Mouse (Mus musculus): Measurements from ENCODE around the gene Numbl. TPM values are rescaled to one million over a fixed set of nuclear protein-coding genes. Genes with fewer than 3 reads are reported as not detected.

The Numbl gene
- polyA plus RNA-seq, 1 experiment: 56.7 TPM

- H3K27me3 ChIP-seq (ENCODE audit: control insufficient read depth, insufficient read depth, low read length): no peaks in the 10 kb centered on the region
- 65% methylated on average over 16 of the region's 16 CpGs for WGBS
- no peak for DNase-seq
- H3K27ac ChIP-seq (ENCODE audit: insufficient read depth, low read length): no peak overlapping the region
- TF ChIP-seq CTCF (IDR thresholded peaks at IDR 0.05; ENCODE audit: borderline replicate concordance, insufficient read depth, low read depth, low read length) (no peak), POLR2A (IDR thresholded peaks at IDR 0.05; ENCODE audit: borderline replicate concordance, insufficient read depth, low read length) (no peak)
- no peak overlapping the region for H3K4me3 ChIP-seq (replicated peaks; ENCODE audit: insufficient read depth, low read depth, low read length)
- peaks cover 5% of the 10 kb centered on the region for H3K4me1 ChIP-seq (ENCODE audit: control insufficient read depth, insufficient read depth, low read length)
These were observed 39.9 kb downstream of the Numbl start for GRCm38 (mm10) chr7:27298033-27298610.

GRCm38 (mm10) chr7:27298816-27299215, 40.6 kb downstream of the Numbl start:
- H3K27ac ChIP-seq (ENCODE audit: insufficient read depth, low read length): peak overlapping the region; percentile 14; the same call in 1 of the 2 replicates
- WGBS: 13% methylated on average over 6 of the region's 6 CpGs
- peak; percentile 60 to 65 for DNase-seq
- H3K27me3 ChIP-seq (ENCODE audit: control insufficient read depth, insufficient read depth, low read length): no peaks in the 10 kb centered on the region
- H3K4me1 ChIP-seq (ENCODE audit: control insufficient read depth, insufficient read depth, low read length): peaks cover 5% of the 10 kb centered on the region
- no peak for TF ChIP-seq POLR2A (IDR thresholded peaks at IDR 0.05; ENCODE audit: borderline replicate concordance, insufficient read depth, low read length)
- TF ChIP-seq CTCF (IDR thresholded peaks at IDR 0.05; ENCODE audit: borderline replicate concordance, insufficient read depth, low read depth, low read length): no peak
- peak overlapping the region; percentile 29 for H3K4me3 ChIP-seq (replicated peaks; ENCODE audit: insufficient read depth, low read depth, low read length)

GRCm38 (mm10) chr7:27300351-27300750, 42.1 kb downstream of the Numbl start:
- no peak for TF ChIP-seq CTCF (IDR thresholded peaks at IDR 0.05; ENCODE audit: borderline replicate concordance, insufficient read depth, low read depth, low read length)
- Histone ChIP-seq H3K27me3 (ENCODE audit: control insufficient read depth, insufficient read depth, low read length) (no peaks in the 10 kb centered on the region), H3K27ac (ENCODE audit: insufficient read depth, low read length) (no peak overlapping the region), H3K4me3 (replicated peaks; ENCODE audit: insufficient read depth, low read depth, low read length) (no peak overlapping the region), H3K4me1 (ENCODE audit: control insufficient read depth, insufficient read depth, low read length) (peaks cover 5% of the 10 kb centered on the region)
- WGBS: 90% methylated on average over 4 of the region's 4 CpGs
- DNase-seq: no peak

- Histone ChIP-seq H3K4me1 (ENCODE audit: control insufficient read depth, insufficient read depth, low read length) (peaks cover 5% of the 10 kb centered on the region), H3K4me3 (replicated peaks; ENCODE audit: insufficient read depth, low read depth, low read length) (no peak overlapping the region), H3K27ac (ENCODE audit: insufficient read depth, low read length) (no peak overlapping the region), H3K27me3 (ENCODE audit: control insufficient read depth, insufficient read depth, low read length) (no peaks in the 10 kb centered on the region)
- WGBS: 73% methylated on average over 5 of the region's 5 CpGs
- no peak for DNase-seq
- TF ChIP-seq CTCF (IDR thresholded peaks at IDR 0.05; ENCODE audit: borderline replicate concordance, insufficient read depth, low read depth, low read length) (no peak), POLR2A (IDR thresholded peaks at IDR 0.05; ENCODE audit: borderline replicate concordance, insufficient read depth, low read length) (no peak)
These were observed 42.6 kb downstream of the Numbl start for GRCm38 (mm10) chr7:27300801-27301200.

- DNase-seq: peak; percentile 70 to 76
- Histone ChIP-seq H3K4me3 (replicated peaks; ENCODE audit: insufficient read depth, low read depth, low read length) (no peak overlapping the region), H3K27ac (ENCODE audit: insufficient read depth, low read length) (no peak overlapping the region), H3K4me1 (ENCODE audit: control insufficient read depth, insufficient read depth, low read length) (peaks cover 5% of the 10 kb centered on the region), H3K27me3 (ENCODE audit: control insufficient read depth, insufficient read depth, low read length) (no peaks in the 10 kb centered on the region)
- 4% methylated on average over 11 of the region's 11 CpGs for WGBS
- TF ChIP-seq POLR2A (IDR thresholded peaks at IDR 0.05; ENCODE audit: borderline replicate concordance, insufficient read depth, low read length) (no peak), CTCF (IDR thresholded peaks at IDR 0.05; ENCODE audit: borderline replicate concordance, insufficient read depth, low read depth, low read length) (peak; percentile 94)
These were observed 43.9 kb downstream of the Numbl start for GRCm38 (mm10) chr7:27302172-27302571.

GRCm38 (mm10) chr7:27305091-27305730, 47.0 kb downstream of the Numbl start:
- 80% methylated on average over 17 of the region's 17 CpGs for WGBS
- no peaks in the 10 kb centered on the region for H3K4me1 ChIP-seq (ENCODE audit: control insufficient read depth, insufficient read depth, low read length)
- TF ChIP-seq POLR2A (IDR thresholded peaks at IDR 0.05; ENCODE audit: borderline replicate concordance, insufficient read depth, low read length) (no peak), CTCF (IDR thresholded peaks at IDR 0.05; ENCODE audit: borderline replicate concordance, insufficient read depth, low read depth, low read length) (no peak)
- no peaks in the 10 kb centered on the region for H3K27me3 ChIP-seq (ENCODE audit: control insufficient read depth, insufficient read depth, low read length)
- no peak for DNase-seq
- no peak overlapping the region for H3K4me3 ChIP-seq (replicated peaks; ENCODE audit: insufficient read depth, low read depth, low read length)
- no peak overlapping the region for H3K27ac ChIP-seq (ENCODE audit: insufficient read depth, low read length)

- no peak for DNase-seq
- 76% methylated on average over 24 of the region's 24 CpGs for WGBS
- Histone ChIP-seq H3K4me3 (replicated peaks; ENCODE audit: insufficient read depth, low read depth, low read length) (no peak overlapping the region), H3K27me3 (ENCODE audit: control insufficient read depth, insufficient read depth, low read length) (no peaks in the 10 kb centered on the region), H3K4me1 (ENCODE audit: control insufficient read depth, insufficient read depth, low read length) (peaks cover 4% of the 10 kb centered on the region; the same call in 1 of the 2 replicates), H3K27ac (ENCODE audit: insufficient read depth, low read length) (no peak overlapping the region)
- peak; percentile 46; the same call in 1 of the 2 replicates for TF ChIP-seq CTCF (IDR thresholded peaks at IDR 0.05; ENCODE audit: borderline replicate concordance, insufficient read depth, low read depth, low read length)
- TF ChIP-seq POLR2A (IDR thresholded peaks at IDR 0.05; ENCODE audit: borderline replicate concordance, insufficient read depth, low read length): no peak
These were observed 48.2 kb downstream of the Numbl start for GRCm38 (mm10) chr7:27306161-27307160.

Data from cerebellum, adult 2 months (tissue).